Mouse (Mus musculus): ENCODE measurements around the gene Unc5a. TPM values are rescaled to one million over a fixed set of nuclear protein-coding genes. Genes with fewer than 3 reads are reported as not detected.

Gene Unc5a
- total and polyA plus RNA-seq, 3 experiments, result 0.02 TPM; not detected in 2

GRCm38 (mm10) chr13:54950131-54950530, 920 bp downstream of the Unc5a start:
- DNase-seq (ENCODE audit: low spot score) (no peak), ATAC-seq (ENCODE audit: extremely low read depth, insufficient number of reproducible peaks, low FRiP score, poor library complexity, severe bottlenecking) (no peak)
- no peak for TF ChIP-seq TAL1 (conservative IDR thresholded peaks at IDR 0.05; ENCODE audit: low read depth, low read length)
- TF ChIP-seq GATA2 (IDR thresholded peaks at IDR 0.05; ENCODE audit: borderline replicate concordance, low read depth, low read length), result no peak
- TF ChIP-seq GATA1 (IDR thresholded peaks at IDR 0.05; ENCODE audit: borderline replicate concordance, low read length), result no peak
- TF ChIP-seq CTCF (IDR thresholded peaks at IDR 0.05; ENCODE audit: low read depth, low read length), result no peak
- TF ChIP-seq POLR2AphosphoS5 (IDR thresholded peaks at IDR 0.05; ENCODE audit: insufficient replicate concordance, low read depth, low read length), result no peak
- peaks cover 12% of the 10 kb centered on the region for H3K9me3 ChIP-seq (replicated peaks)
- no peaks in the 10 kb centered on the region for H3K36me3 ChIP-seq (replicated peaks)
- no peak overlapping the region for H3K4me3 ChIP-seq (ENCODE audit: low read depth, low read length)
- H3K27me3 ChIP-seq (ENCODE audit: insufficient read depth, low read length), result no peaks in the 10 kb centered on the region
- H3K4me1 ChIP-seq (ENCODE audit: insufficient read depth, low read depth, low read length), result no peaks in the 10 kb centered on the region

DNA sequence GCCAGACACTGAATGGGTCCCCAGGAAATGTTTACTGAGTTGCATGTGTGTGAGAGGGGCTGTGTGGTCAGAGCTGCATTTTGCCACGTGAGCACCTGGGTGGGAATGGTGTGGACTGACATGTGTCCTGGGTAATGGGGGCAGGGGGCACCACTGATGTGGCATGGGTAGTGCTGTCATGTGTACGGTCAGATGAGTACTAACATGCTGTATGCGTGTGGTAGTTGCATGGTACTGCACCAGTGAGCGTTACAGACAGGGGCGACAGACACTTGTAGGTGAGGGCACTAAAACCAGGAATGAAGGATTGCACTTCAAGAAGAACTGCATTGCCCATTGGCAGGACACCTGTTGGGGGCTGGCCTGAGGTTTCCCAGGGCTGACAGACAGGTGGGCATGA, 2.0 kb downstream of the Unc5a start:
- TF ChIP-seq GATA1 (IDR thresholded peaks at IDR 0.05; ENCODE audit: borderline replicate concordance, low read length) (no peak), CTCF (IDR thresholded peaks at IDR 0.05; ENCODE audit: low read depth, low read length) (no peak), POLR2AphosphoS5 (IDR thresholded peaks at IDR 0.05; ENCODE audit: insufficient replicate concordance, low read depth, low read length) (no peak), TAL1 (conservative IDR thresholded peaks at IDR 0.05; ENCODE audit: low read depth, low read length) (no peak), GATA2 (IDR thresholded peaks at IDR 0.05; ENCODE audit: borderline replicate concordance, low read depth, low read length) (no peak)
- DNase-seq (ENCODE audit: low spot score), result no peak
- Histone ChIP-seq H3K4me1 (ENCODE audit: insufficient read depth, low read depth, low read length) (no peaks in the 10 kb centered on the region), H3K27me3 (ENCODE audit: insufficient read depth, low read length) (peaks cover 3% of the 10 kb centered on the region; the same call in 1 of the 2 replicates), H3K9me3 (replicated peaks) (peaks cover 12% of the 10 kb centered on the region), H3K36me3 (replicated peaks) (no peaks in the 10 kb centered on the region), H3K4me3 (ENCODE audit: low read depth, low read length) (no peak overlapping the region)
- no peak for ATAC-seq (ENCODE audit: extremely low read depth, insufficient number of reproducible peaks, low FRiP score, poor library complexity, severe bottlenecking)

- DNase-seq (ENCODE audit: low spot score) (no peak), ATAC-seq (ENCODE audit: extremely low read depth, insufficient number of reproducible peaks, low FRiP score, poor library complexity, severe bottlenecking) (no peak)
- H3K4me3 ChIP-seq (ENCODE audit: low read depth, low read length), result no peak overlapping the region
- peaks cover under 1% of the 10 kb centered on the region for H3K9me3 ChIP-seq (replicated peaks)
- no peaks in the 10 kb centered on the region for H3K4me1 ChIP-seq (ENCODE audit: insufficient read depth, low read depth, low read length)
- H3K36me3 ChIP-seq (replicated peaks), result no peaks in the 10 kb centered on the region
- no peak for TF ChIP-seq POLR2AphosphoS5 (IDR thresholded peaks at IDR 0.05; ENCODE audit: insufficient replicate concordance, low read depth, low read length)
- no peak for TF ChIP-seq GATA1 (IDR thresholded peaks at IDR 0.05; ENCODE audit: borderline replicate concordance, low read length)
- no peak for TF ChIP-seq TAL1 (conservative IDR thresholded peaks at IDR 0.05; ENCODE audit: low read depth, low read length)
- TF ChIP-seq GATA2 (IDR thresholded peaks at IDR 0.05; ENCODE audit: borderline replicate concordance, low read depth, low read length), result no peak
- TF ChIP-seq CTCF (IDR thresholded peaks at IDR 0.05; ENCODE audit: low read depth, low read length), result no peak
- H3K27me3 ChIP-seq (ENCODE audit: insufficient read depth, low read length), result peaks cover 4% of the 10 kb centered on the region; the same call in 1 of the 2 replicates
These were observed 5.5 kb downstream of the Unc5a start for GRCm38 (mm10) chr13:54954745-54955144.

- H3K27me3 ChIP-seq (ENCODE audit: insufficient read depth, low read length), result peaks cover 4% of the 10 kb centered on the region; the same call in 1 of the 2 replicates
- no peaks in the 10 kb centered on the region for H3K36me3 ChIP-seq (replicated peaks)
- no peak for DNase-seq (ENCODE audit: low spot score)
- ATAC-seq (ENCODE audit: extremely low read depth, insufficient number of reproducible peaks, low FRiP score, poor library complexity, severe bottlenecking), result no peak
- H3K9me3 ChIP-seq (replicated peaks), result no peaks in the 10 kb centered on the region
- H3K4me3 ChIP-seq (ENCODE audit: low read depth, low read length), result no peak overlapping the region
- no peak for TF ChIP-seq CTCF (IDR thresholded peaks at IDR 0.05; ENCODE audit: low read depth, low read length)
- no peak for TF ChIP-seq POLR2AphosphoS5 (IDR thresholded peaks at IDR 0.05; ENCODE audit: insufficient replicate concordance, low read depth, low read length)
- no peaks in the 10 kb centered on the region for H3K4me1 ChIP-seq (ENCODE audit: insufficient read depth, low read depth, low read length)
These were observed 6.7 kb downstream of the Unc5a start for GRCm38 (mm10) chr13:54955695-54956471.

GRCm38 (mm10) chr13:54957281-54957680, 8.1 kb downstream of the Unc5a start:
- H3K4me1 ChIP-seq (ENCODE audit: insufficient read depth, low read depth, low read length), result no peaks in the 10 kb centered on the region
- H3K27me3 ChIP-seq (ENCODE audit: insufficient read depth, low read length), result peaks cover 4% of the 10 kb centered on the region; the same call in 1 of the 2 replicates
- ATAC-seq (ENCODE audit: extremely low read depth, insufficient number of reproducible peaks, low FRiP score, poor library complexity, severe bottlenecking), result no peak
- TF ChIP-seq GATA1 (IDR thresholded peaks at IDR 0.05; ENCODE audit: borderline replicate concordance, low read length), result no peak
- no peak for TF ChIP-seq GATA2 (IDR thresholded peaks at IDR 0.05; ENCODE audit: borderline replicate concordance, low read depth, low read length)
- TF ChIP-seq POLR2AphosphoS5 (IDR thresholded peaks at IDR 0.05; ENCODE audit: insufficient replicate concordance, low read depth, low read length), result no peak
- no peak for TF ChIP-seq CTCF (IDR thresholded peaks at IDR 0.05; ENCODE audit: low read depth, low read length)
- TF ChIP-seq TAL1 (conservative IDR thresholded peaks at IDR 0.05; ENCODE audit: low read depth, low read length), result no peak
- no peaks in the 10 kb centered on the region for H3K36me3 ChIP-seq (replicated peaks)
- no peak for DNase-seq (ENCODE audit: low spot score)
- no peak overlapping the region for H3K4me3 ChIP-seq (ENCODE audit: low read depth, low read length)
- no peaks in the 10 kb centered on the region for H3K9me3 ChIP-seq (replicated peaks)

DNA sequence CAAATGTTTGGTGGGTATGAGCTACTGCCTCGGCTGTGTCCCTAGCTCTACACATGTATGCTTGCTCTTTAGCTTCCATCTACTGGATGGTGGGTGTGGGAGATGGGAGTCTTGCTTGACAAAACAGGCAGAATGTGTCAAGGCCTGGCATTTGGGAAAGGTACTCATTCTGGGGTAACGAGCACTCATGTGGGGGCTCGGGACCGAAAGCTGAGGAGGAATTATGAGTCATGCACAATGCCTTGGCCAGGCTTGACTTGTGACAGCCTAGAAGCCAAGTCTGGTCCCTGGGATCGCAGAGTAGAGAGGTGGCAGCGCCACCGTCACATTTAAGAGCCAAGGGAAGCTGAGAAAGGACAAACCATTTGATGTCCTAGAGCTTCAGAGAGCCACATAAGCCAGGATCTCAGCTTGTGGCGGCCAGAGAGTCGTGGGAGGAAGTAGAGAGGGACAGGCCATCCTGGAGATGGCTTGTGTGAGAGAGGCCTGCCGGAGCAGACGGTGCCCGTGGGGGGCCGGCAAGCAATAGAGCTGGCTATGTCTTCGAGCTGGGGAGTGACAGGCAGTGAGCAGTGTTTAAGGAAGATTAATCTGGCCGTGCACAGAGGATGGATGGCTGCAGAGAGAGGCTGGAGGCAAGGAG, 10.0 kb downstream of the Unc5a start:
- peaks cover 4% of the 10 kb centered on the region; the same call in 1 of the 2 replicates for H3K27me3 ChIP-seq (ENCODE audit: insufficient read depth, low read length)
- DNase-seq (ENCODE audit: low spot score), result no peak
- no peak for TF ChIP-seq CTCF (IDR thresholded peaks at IDR 0.05; ENCODE audit: low read depth, low read length)
- no peak for TF ChIP-seq GATA2 (IDR thresholded peaks at IDR 0.05; ENCODE audit: borderline replicate concordance, low read depth, low read length)
- no peak for TF ChIP-seq POLR2AphosphoS5 (IDR thresholded peaks at IDR 0.05; ENCODE audit: insufficient replicate concordance, low read depth, low read length)
- TF ChIP-seq TAL1 (conservative IDR thresholded peaks at IDR 0.05; ENCODE audit: low read depth, low read length), result no peak
- no peak for TF ChIP-seq GATA1 (IDR thresholded peaks at IDR 0.05; ENCODE audit: borderline replicate concordance, low read length)
- ATAC-seq (ENCODE audit: extremely low read depth, insufficient number of reproducible peaks, low FRiP score, poor library complexity, severe bottlenecking), result no peak
- no peaks in the 10 kb centered on the region for H3K4me1 ChIP-seq (ENCODE audit: insufficient read depth, low read depth, low read length)
- H3K4me3 ChIP-seq (ENCODE audit: low read depth, low read length), result no peak overlapping the region
- H3K9me3 ChIP-seq (replicated peaks), result no peaks in the 10 kb centered on the region
- no peaks in the 10 kb centered on the region for H3K36me3 ChIP-seq (replicated peaks)
